Mouse (Mus musculus): ENCODE measurements around the gene Mex3b. TPM values are rescaled to one million over a fixed set of nuclear protein-coding genes. Genes with fewer than 3 reads are reported as not detected.

The Mex3b gene
- polyA plus RNA-seq, 1 experiment from 2014 or later = 42.9 TPM

DNA sequence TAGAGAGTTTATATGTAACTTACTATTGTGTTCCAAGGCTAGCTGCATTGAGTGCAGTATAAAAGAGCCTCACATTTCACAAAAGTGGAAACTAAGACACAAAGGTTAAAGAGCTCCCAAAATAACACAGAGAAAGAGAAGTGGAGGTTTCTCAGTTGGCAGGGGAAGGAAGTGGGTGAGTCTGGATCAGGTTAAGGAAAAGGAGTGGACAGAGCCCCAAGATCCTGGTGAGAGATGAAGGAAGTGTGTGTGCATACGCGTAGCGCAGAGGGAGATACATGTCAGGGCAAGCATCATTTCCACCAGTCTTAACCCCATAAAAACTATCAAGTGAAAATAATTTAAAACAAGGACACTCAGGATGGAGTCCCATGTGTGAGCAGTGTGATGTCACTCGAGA lies 15.5 kb upstream of the Mex3b start:
- H3K4me3 ChIP-seq (replicated peaks) = no peak overlapping the region
- no peak overlapping the region for H3K27ac ChIP-seq
- H3K4me2 ChIP-seq (replicated peaks) = no peak overlapping the region
- H3K9me3 ChIP-seq = no peaks in the 10 kb centered on the region
- H3K27me3 ChIP-seq = no peaks in the 10 kb centered on the region
- no peaks in the 10 kb centered on the region for H3K36me3 ChIP-seq
- whole genome bisulfite sequencing = 95% methylated on average over 4 of the region's 4 CpGs
- no peak overlapping the region for H3K9ac ChIP-seq (replicated peaks)
- ATAC-seq = no peak
- peaks cover 9% of the 10 kb centered on the region for H3K4me1 ChIP-seq (replicated peaks)

DNA sequence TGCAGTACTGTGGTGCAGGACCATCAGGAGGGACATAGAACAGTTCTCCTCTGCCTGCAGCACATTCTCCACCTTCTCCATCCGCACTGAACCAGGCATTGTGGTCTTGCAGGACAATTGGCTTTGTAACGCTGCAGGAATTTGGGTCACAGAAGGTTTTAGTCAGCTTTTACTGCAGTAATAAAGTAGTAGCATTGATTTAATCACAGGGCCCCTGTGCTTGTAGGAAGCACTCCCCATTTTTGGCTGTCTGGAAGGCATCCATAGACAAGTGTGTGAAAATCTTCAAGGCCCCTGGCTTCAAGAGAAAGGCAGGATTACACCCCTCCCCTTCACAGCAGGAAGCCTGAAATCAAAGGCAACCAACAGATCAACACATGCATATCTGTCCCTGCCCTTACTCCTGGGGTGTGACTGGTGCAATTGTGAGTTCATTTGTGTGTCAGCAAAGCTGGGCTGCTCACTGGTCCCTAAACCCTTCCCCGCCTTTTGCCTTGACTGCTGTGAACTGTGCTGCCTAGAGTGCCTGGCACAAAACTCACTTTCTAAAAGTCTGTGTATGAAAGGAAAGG lies 12.9 kb upstream of the Mex3b start:
- ATAC-seq = peak; percentile 30; the same call in 1 of the 2 replicates
- Histone ChIP-seq H3K27me3 (no peaks in the 10 kb centered on the region), H3K4me2 (replicated peaks) (no peak overlapping the region), H3K36me3 (no peaks in the 10 kb centered on the region), H3K9ac (replicated peaks) (no peak overlapping the region; the same call in 1 of the 2 replicates), H3K9me3 (no peaks in the 10 kb centered on the region), H3K4me3 (replicated peaks) (no peak overlapping the region), H3K27ac (peak overlapping the region; percentile 16; the same call in 1 of the 2 replicates), H3K4me1 (replicated peaks) (peaks cover 9% of the 10 kb centered on the region)
- 8% methylated on average over 3 of the region's 3 CpGs for WGBS

DNA sequence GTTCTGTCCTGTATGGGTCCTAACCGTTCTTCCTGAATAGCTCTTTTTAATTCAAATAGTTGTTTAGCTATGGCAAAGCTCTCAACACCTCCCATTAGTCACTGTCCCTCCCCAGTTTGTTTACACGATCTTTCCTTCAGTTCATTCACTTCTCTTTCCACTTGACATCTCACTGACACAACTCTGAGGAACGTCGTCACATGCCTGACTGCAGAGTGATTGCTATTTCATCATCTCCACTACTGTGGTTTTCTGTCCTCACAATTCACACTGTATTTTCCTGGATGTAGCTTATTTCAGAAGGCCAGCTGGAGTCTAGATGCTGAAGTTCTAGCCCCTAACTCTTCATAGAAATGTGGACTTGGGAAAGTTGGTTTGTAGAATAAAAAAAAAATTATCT lies 8.5 kb upstream of the Mex3b start:
- H3K27me3 ChIP-seq = no peaks in the 10 kb centered on the region
- WGBS = 70% methylated on average over 4 of the region's 4 CpGs
- H3K4me2 ChIP-seq (replicated peaks) = no peak overlapping the region
- no peak overlapping the region for H3K9ac ChIP-seq (replicated peaks)
- ATAC-seq = no peak
- H3K9me3 ChIP-seq = no peaks in the 10 kb centered on the region
- no peak overlapping the region for H3K27ac ChIP-seq
- H3K4me3 ChIP-seq (replicated peaks) = no peak overlapping the region
- H3K4me1 ChIP-seq (replicated peaks) = peaks cover 14% of the 10 kb centered on the region
- H3K36me3 ChIP-seq = no peaks in the 10 kb centered on the region

DNA sequence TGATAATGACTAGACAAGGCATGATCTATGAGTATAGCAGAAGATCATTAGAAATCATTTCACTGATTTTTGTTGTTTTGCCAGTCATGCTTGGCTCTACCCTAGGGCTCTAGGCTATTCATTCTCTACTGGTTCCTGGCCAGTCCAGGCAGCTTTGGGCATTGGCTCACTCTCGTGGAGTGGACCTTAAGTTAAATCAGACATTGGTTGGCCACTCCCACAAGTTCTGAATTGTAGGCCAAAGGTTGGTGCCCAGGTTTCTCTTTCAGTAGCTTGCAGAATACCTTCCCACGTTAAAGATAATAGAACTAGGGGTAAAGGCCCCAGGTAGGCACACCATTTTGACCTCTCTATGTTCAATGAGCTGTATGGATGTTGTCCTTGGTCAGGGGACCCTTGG lies 6.5 kb upstream of the Mex3b start:
- Histone ChIP-seq H3K4me1 (replicated peaks) (peaks cover 19% of the 10 kb centered on the region), H3K9me3 (no peaks in the 10 kb centered on the region), H3K4me2 (replicated peaks) (no peak overlapping the region), H3K9ac (replicated peaks) (no peak overlapping the region), H3K27ac (no peak overlapping the region), H3K4me3 (replicated peaks) (no peak overlapping the region), H3K36me3 (no peaks in the 10 kb centered on the region), H3K27me3 (no peaks in the 10 kb centered on the region)
- no peak for ATAC-seq
- 76% methylated on average over 2 of the region's 2 CpGs for WGBS

DNA sequence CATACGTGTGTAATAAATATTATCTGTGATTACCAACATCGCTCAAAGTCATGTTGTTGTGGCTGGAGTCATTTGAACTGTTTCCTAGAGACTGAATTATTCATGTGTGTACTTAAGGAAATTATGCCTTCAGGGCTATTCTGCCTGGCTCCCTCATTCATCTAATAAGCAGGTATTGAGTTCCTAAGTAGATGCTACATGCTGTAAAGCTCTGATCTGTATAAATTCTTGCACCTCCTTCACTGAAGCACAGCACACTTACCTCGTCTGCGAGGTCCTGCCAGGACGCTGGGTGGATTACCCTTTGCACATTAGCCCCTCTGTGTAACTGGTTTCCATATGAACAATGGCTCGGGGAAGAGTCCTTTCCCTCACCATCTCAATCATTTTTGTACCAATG lies 3.8 kb upstream of the Mex3b start:
- Histone ChIP-seq H3K4me3 (replicated peaks) (no peak overlapping the region; the same call in 1 of the 2 replicates), H3K9me3 (no peaks in the 10 kb centered on the region), H3K36me3 (no peaks in the 10 kb centered on the region), H3K4me2 (replicated peaks) (no peak overlapping the region), H3K27me3 (no peaks in the 10 kb centered on the region), H3K27ac (peak overlapping the region; percentile 100), H3K9ac (replicated peaks) (peak overlapping the region; percentile 10), H3K4me1 (replicated peaks) (peaks cover 19% of the 10 kb centered on the region)
- no peak for ATAC-seq
- WGBS = 28% methylated on average over 6 of the region's 6 CpGs

DNA sequence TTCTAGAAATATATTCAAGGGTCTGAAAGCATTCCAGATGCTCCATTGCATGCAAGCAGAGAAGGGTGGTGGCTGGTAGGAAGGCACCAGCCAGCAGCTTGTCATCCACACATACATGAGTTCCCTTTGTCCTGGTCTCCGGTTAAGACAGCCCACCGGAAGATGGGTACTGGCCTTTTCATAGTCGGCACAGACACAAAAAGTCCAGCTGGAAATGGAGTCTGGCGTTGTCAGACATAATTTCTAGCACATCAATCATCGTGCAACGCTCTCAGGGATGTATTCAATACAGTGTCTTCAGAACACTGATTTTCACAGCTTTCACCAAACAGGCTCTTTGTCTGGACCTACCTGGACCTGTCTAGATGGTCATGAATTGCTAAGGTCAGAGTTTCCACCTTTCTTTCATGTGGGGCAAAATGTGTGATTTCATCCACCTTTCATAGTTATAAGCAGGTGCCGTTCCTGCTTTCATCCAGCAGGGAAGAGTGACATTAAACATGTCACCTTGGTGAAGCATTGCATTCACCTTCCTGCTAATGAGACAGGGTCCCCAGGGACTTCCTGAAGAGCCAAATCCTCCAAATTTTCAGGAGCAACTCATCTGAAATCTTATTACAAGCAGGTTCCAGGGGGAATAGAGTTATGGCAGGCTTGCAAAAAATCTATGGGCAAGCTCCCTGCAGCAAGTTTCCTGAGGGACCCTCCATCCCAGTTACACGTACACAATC lies 2.7 kb upstream of the Mex3b start:
- Histone ChIP-seq H3K9ac (replicated peaks) (peak overlapping the region; percentile 93), H3K4me3 (replicated peaks) (peak overlapping the region; percentile 99), H3K36me3 (peaks cover 7% of the 10 kb centered on the region), H3K27me3 (no peaks in the 10 kb centered on the region), H3K9me3 (no peaks in the 10 kb centered on the region), H3K4me2 (replicated peaks) (peak overlapping the region; percentile 99), H3K27ac (peak overlapping the region; percentile 100), H3K4me1 (replicated peaks) (peaks cover 19% of the 10 kb centered on the region)
- ATAC-seq = no peak
- 19% methylated on average over 8 of the region's 8 CpGs for WGBS

DNA sequence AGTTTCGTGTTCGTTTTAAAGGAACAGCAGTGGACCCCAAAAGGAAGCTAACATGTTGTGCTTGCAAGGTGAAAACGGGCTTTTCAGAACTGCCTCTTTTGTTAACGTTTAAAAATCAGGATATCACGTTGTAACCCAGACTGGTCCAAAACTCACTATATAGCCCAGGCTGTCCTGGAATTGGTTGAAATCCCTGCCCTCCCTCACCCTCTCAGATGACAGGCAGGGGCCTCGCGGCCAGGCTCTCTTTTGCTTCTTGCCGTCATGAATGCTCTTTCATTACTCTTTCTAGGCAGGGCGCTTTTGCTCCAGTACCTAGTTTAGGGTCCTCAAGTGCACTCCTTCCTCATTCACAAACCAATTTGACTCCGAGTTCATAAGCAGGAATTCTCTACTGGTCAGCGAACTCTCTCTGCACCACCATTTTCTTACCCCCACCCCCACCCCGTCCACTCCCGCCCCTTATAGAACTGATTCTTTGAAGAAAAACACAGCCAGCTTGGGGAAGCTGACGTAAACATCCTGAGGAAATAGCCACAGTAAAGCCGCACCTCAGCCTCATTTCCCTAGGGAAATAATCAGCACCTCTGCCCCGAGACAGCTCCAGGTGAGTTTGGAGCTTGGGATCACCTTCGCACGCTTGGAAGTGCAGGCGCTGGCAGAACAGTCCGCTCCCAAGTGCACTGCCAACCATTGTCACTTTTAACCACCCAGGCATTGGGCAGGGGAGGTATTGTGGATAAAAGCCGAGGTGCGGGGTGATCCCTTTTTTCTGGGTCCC lies 2.0 kb upstream of the Mex3b start:
- Histone ChIP-seq H3K9me3 (no peaks in the 10 kb centered on the region), H3K4me1 (replicated peaks) (peaks cover 19% of the 10 kb centered on the region), H3K4me2 (replicated peaks) (peak overlapping the region; percentile 99), H3K36me3 (peaks cover 14% of the 10 kb centered on the region), H3K4me3 (replicated peaks) (peak overlapping the region; percentile 99), H3K27me3 (no peaks in the 10 kb centered on the region), H3K9ac (replicated peaks) (peak overlapping the region; percentile 93), H3K27ac (peak overlapping the region; percentile 100)
- no peak for ATAC-seq
- WGBS = under 1% methylated on average over 22 of the region's 22 CpGs

DNA sequence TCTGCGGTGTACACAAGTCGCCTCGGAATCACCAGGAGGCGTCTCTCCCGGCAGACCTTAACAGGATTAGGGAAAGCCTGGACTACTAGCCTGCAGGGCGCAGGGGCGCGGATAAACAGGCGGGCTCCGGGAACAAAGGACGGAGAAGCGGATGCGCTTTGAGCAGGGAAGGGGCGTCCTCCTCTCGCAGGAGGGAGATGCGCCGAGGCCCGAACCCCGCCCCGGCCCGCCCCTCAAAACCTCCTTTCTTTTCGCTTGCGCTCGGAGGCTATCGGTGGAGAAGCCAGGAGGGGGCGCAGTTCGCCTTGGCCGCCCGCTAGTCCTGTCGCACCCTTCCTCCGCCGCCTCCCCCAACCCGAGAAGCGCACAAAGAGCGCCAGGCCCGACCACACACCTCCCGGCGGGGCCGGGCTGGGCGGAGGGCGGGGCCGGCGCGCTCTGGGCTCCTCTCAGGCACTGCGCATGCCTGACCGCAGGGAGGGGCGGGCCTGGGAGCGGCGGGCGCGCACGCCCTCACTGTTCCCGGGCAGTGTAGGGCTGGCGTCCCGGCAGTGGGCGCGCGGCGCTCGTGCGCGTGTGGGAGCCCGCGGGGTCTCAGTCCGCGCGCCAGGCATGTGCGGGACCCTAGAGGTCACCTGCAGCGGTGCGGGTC lies 1.2 kb upstream of the Mex3b start:
- Histone ChIP-seq H3K36me3 (peaks cover 18% of the 10 kb centered on the region), H3K27ac (peak overlapping the region; percentile 100), H3K4me3 (replicated peaks) (peak overlapping the region; percentile 99), H3K9me3 (no peaks in the 10 kb centered on the region), H3K9ac (replicated peaks) (peak overlapping the region; percentile 100), H3K4me2 (replicated peaks) (peak overlapping the region; percentile 99), H3K4me1 (replicated peaks) (peaks cover 19% of the 10 kb centered on the region), H3K27me3 (no peaks in the 10 kb centered on the region)
- peak; percentile 92 for ATAC-seq
- WGBS = 0% methylated on average over 63 of the region's 70 CpGs

DNA sequence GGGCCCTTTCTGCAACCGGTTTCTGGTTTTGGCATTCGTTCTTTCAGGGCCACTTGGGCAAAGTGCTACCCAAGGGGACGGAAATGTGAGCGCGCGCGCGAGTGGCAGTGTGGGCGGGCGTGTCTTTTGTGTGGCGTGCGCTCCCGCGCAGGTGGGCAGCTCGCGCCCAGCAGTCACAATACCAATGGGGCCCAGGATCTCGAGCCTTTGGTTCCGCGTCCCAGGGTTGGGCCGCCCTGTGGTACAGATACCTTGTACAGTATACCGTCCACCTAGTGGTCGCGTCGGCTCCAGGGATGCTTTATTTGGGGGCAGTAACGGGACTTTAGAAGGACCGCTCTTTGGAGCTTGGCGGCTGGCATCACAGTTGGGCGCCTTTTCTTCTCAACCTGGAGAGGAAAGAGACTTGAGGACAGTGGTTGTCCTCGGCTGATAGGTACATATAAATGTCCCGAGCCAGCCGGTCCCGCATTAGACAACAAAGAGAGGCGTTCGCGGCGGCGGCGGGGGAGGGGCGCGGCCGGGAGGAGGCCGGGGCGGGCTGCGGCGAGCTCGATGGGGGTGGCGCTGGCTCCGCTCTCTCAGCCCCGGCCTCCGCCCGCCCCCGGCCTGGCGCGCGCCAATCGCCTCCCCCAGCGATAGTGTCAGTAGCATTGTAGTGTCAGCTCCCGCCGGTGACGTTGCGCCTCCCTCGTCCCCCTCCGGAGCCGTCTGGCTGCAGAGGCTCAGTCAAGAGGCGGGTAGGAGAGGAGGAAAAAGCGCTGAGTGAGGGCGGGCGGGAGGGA lies 455 bp upstream of the Mex3b start:
- Histone ChIP-seq H3K9ac (replicated peaks) (peak overlapping the region; percentile 100), H3K9me3 (no peaks in the 10 kb centered on the region), H3K36me3 (peaks cover 18% of the 10 kb centered on the region), H3K4me1 (replicated peaks) (peaks cover 21% of the 10 kb centered on the region), H3K27ac (peak overlapping the region; percentile 100), H3K4me3 (replicated peaks) (peak overlapping the region; percentile 99), H3K27me3 (no peaks in the 10 kb centered on the region), H3K4me2 (replicated peaks) (peak overlapping the region; percentile 99)
- under 1% methylated on average over 56 of the region's 68 CpGs for WGBS
- ATAC-seq = peak; percentile 87

DNA sequence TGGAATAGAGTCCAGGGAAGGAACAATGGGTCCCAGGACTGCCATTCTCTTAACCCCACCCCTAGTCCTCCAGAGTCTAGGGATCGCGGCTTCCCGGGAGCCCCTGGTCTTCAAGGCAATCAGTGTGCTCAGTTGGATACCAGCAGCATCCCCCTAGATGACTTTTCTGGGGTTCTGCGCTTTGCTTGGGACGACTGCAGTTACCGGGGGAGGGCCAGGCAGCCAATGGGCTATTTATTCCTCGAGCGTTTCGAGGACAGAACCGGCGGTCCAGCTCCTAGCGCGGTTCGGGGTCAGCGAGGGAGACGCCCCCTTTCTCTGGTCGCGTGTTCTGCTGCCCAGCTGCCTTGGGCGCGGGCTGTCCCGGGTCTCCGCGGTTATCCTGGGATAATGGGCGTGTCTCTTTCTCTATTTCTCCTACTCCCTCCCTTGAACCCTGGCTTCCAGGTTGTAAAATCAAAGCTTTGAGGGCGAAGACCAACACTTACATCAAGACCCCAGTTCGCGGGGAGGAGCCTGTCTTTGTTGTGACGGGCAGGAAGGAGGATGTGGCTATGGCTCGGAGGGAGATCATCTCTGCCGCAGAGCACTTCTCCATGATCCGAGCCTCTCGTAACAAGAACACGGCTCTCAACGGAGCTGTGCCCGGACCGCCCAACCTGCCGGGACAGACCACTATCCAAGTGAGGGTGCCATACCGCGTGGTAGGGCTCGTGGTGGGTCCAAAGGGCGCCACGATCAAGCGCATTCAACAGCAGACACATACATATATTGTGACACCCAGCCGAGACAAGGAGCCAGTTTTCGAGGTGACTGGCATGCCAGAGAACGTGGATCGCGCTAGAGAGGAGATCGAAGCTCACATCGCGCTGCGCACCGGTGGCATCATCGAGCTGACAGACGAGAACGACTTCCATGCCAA lies 1.4 kb downstream of the Mex3b start:
- Histone ChIP-seq H3K4me2 (replicated peaks) (peak overlapping the region; percentile 99), H3K9me3 (no peaks in the 10 kb centered on the region), H3K27ac (peak overlapping the region; percentile 100), H3K27me3 (no peaks in the 10 kb centered on the region), H3K4me3 (replicated peaks) (peak overlapping the region; percentile 99), H3K9ac (replicated peaks) (peak overlapping the region; percentile 100), H3K4me1 (replicated peaks) (peaks cover 34% of the 10 kb centered on the region), H3K36me3 (peaks cover 18% of the 10 kb centered on the region)
- WGBS = under 1% methylated on average over 56 of the region's 56 CpGs
- no peak for ATAC-seq

Data from midbrain, embryonic 13.5 days (tissue).